Mouse (Mus musculus) forebrain, embryonic 10.5 days (tissue): Measurements from ENCODE around the gene Col4a2. TPM values are rescaled to one million over a fixed set of nuclear protein-coding genes. Genes with fewer than 3 reads are reported as not detected.

Source experiments
- DNase-seq: peaks from one replicate; pipeline ENCODE4 v3.0.0-alpha.2; 2017; ENCODE audit warnings: low spot score; ENCODE audit errors: extremely low spot score
- H3K27ac ChIP-seq: fragments of 300-500 bp; sonication (generic); 2 replicates; pipeline ENCODE4 v1.5.1; 2016; ENCODE audit warnings: mild to moderate bottlenecking
- H3K27me3 ChIP-seq: fragments of 300-500 bp; sonication (generic); 2 replicates; pipeline ENCODE4 v1.6.1; 2016; ENCODE audit warnings: mild to moderate bottlenecking; ENCODE audit not compliant: poor library complexity, severe bottlenecking
- H3K36me3 ChIP-seq: fragments of 300-500 bp; sonication (generic); replicated peaks from 2 replicates; pipeline ENCODE4 v1.6.1; 2016; ENCODE audit warnings: mild to moderate bottlenecking, moderate library complexity
- H3K4me1 ChIP-seq: fragments of 300-500 bp; sonication (generic); 2 replicates; pipeline ENCODE4 v1.6.1; 2016
- H3K4me3 ChIP-seq: fragments of 300-500 bp; sonication (generic); 2 replicates; pipeline ENCODE4 v1.5.1; 2016; ENCODE audit warnings: mild to moderate bottlenecking, moderate library complexity
- H3K9me3 ChIP-seq: fragments of 300-500 bp; sonication (generic); 2 replicates; pipeline ENCODE4 v1.6.1; 2016; ENCODE audit warnings: mild to moderate bottlenecking, moderate library complexity
- WGBS: fragments of 180-500 bp; shearing (Covaris S2); methylation state at CpG from one replicate; pipeline ENCODE4 v1.1.7; 2016; 5-methylcytosine and 5-hydroxymethylcytosine counted together
- polyA plus RNA-seq: library from polyadenylated mRNA; unstranded; fragments of >200 nt; fragmentation: Nextera tagmentation; extraction: Ambion mirVana; gene quantifications from 2 replicates; pipeline ENCODE4 v1.2.1, GENCODE M21; 2016

Gene Col4a2
- polyA plus RNA-seq, 1 experiment from 2014 or later = 47.1 TPM

GRCm38 (mm10) chr8:11335238-11335637, 22.6 kb downstream of the Col4a2 start:
- Histone ChIP-seq H3K4me3 (no peak overlapping the region), H3K4me1 (peaks cover 48% of the 10 kb centered on the region), H3K27me3 (no peaks in the 10 kb centered on the region), H3K36me3 (no peaks in the 10 kb centered on the region), H3K27ac (no peak overlapping the region), H3K9me3 (no peaks in the 10 kb centered on the region)
- 89% methylated on average over 4 of the region's 4 CpGs for WGBS
- DNase-seq = no peak

GRCm38 (mm10) chr8:11336346-11336745, 23.7 kb downstream of the Col4a2 start:
- Histone ChIP-seq H3K36me3 (no peaks in the 10 kb centered on the region), H3K9me3 (no peaks in the 10 kb centered on the region), H3K4me1 (peaks cover 48% of the 10 kb centered on the region), H3K4me3 (no peak overlapping the region), H3K27me3 (no peaks in the 10 kb centered on the region), H3K27ac (0 out of 2 replicates have a peak overlapping the region, but pooled peaks have one; percentile 51)
- no peak for DNase-seq
- 87% methylated on average over 5 of the region's 5 CpGs for WGBS

GRCm38 (mm10) chr8:11337642-11338041, 25.0 kb downstream of the Col4a2 start:
- no peak overlapping the region for H3K4me3 ChIP-seq
- H3K36me3 ChIP-seq = 0 out of 2 replicates have a peak, but pooled peaks cover 2% of the 10 kb centered on the region
- WGBS = 89% methylated on average over 10 of the region's 10 CpGs
- H3K9me3 ChIP-seq = no peaks in the 10 kb centered on the region
- H3K27ac ChIP-seq = peak overlapping the region; percentile 56
- no peaks in the 10 kb centered on the region for H3K27me3 ChIP-seq
- DNase-seq = no peak
- H3K4me1 ChIP-seq = peaks cover 44% of the 10 kb centered on the region

- Histone ChIP-seq H3K27me3 (no peaks in the 10 kb centered on the region), H3K27ac (peak overlapping the region; percentile 56; the same call in 1 of the 2 replicates), H3K4me1 (peaks cover 44% of the 10 kb centered on the region), H3K4me3 (no peak overlapping the region), H3K9me3 (no peaks in the 10 kb centered on the region), H3K36me3 (0 out of 2 replicates have a peak, but pooled peaks cover 3% of the 10 kb centered on the region)
- 91% methylated on average over 9 of the region's 9 CpGs for WGBS
- no peak for DNase-seq
Measured at GRCm38 (mm10) chr8:11338507-11338906, 25.9 kb downstream of the Col4a2 start.

- H3K36me3 ChIP-seq = 0 out of 2 replicates have a peak, but pooled peaks cover 3% of the 10 kb centered on the region
- DNase-seq = no peak
- no peak overlapping the region for H3K4me3 ChIP-seq
- WGBS = 81% methylated on average over 12 of the region's 12 CpGs
- no peaks in the 10 kb centered on the region for H3K9me3 ChIP-seq
- H3K27ac ChIP-seq = 0 out of 2 replicates have a peak overlapping the region, but pooled peaks have one; percentile 36
- peaks cover 28% of the 10 kb centered on the region for H3K4me1 ChIP-seq
- H3K27me3 ChIP-seq = no peaks in the 10 kb centered on the region
Measured at GRCm38 (mm10) chr8:11340310-11341110, 27.9 kb downstream of the Col4a2 start.

- Histone ChIP-seq H3K36me3 (0 out of 2 replicates have a peak, but pooled peaks cover 3% of the 10 kb centered on the region), H3K4me1 (peaks cover 22% of the 10 kb centered on the region), H3K27me3 (no peaks in the 10 kb centered on the region), H3K9me3 (no peaks in the 10 kb centered on the region), H3K27ac (no peak overlapping the region), H3K4me3 (no peak overlapping the region)
- DNase-seq = no peak
- WGBS = 86% methylated on average over 3 of the region's 3 CpGs
Measured at GRCm38 (mm10) chr8:11341111-11341566, 28.5 kb downstream of the Col4a2 start.

GRCm38 (mm10) chr8:11344459-11344858, 31.9 kb downstream of the Col4a2 start:
- no peak for DNase-seq
- Histone ChIP-seq H3K27me3 (no peaks in the 10 kb centered on the region), H3K4me3 (no peak overlapping the region), H3K9me3 (no peaks in the 10 kb centered on the region), H3K36me3 (0 out of 2 replicates have a peak, but pooled peaks cover 3% of the 10 kb centered on the region), H3K27ac (no peak overlapping the region), H3K4me1 (peaks cover 16% of the 10 kb centered on the region)
- WGBS = 91% methylated on average over 9 of the region's 9 CpGs

- H3K4me3 ChIP-seq = no peak overlapping the region
- 91% methylated on average over 10 of the region's 10 CpGs for WGBS
Measured at GRCm38 (mm10) chr8:11346225-11346624, 33.6 kb downstream of the Col4a2 start.

GRCm38 (mm10) chr8:11347699-11348098, 35.1 kb downstream of the Col4a2 start:
- Histone ChIP-seq H3K4me1 (peaks cover 5% of the 10 kb centered on the region; the same call in 1 of the 2 replicates), H3K27me3 (no peaks in the 10 kb centered on the region), H3K36me3 (0 out of 2 replicates have a peak, but pooled peaks cover under 1% of the 10 kb centered on the region), H3K9me3 (no peaks in the 10 kb centered on the region), H3K4me3 (no peak overlapping the region), H3K27ac (peak overlapping the region; percentile 20; the same call in 1 of the 2 replicates)
- DNase-seq = no peak
- WGBS = 89% methylated on average over 9 of the region's 9 CpGs

More at GRCm38 (mm10) chr8:11346225-11346624, 33.6 kb downstream of the Col4a2 start:
- no peak for DNase-seq
- H3K27me3 ChIP-seq = no peaks in the 10 kb centered on the region
- H3K27ac ChIP-seq = no peak overlapping the region
- no peaks in the 10 kb centered on the region for H3K9me3 ChIP-seq
- H3K36me3 ChIP-seq = 0 out of 2 replicates have a peak, but pooled peaks cover 3% of the 10 kb centered on the region
- H3K4me1 ChIP-seq = peaks cover 5% of the 10 kb centered on the region; the same call in 1 of the 2 replicates

- Histone ChIP-seq H3K27ac (no peak overlapping the region), H3K4me1 (peaks cover 5% of the 10 kb centered on the region; the same call in 1 of the 2 replicates)
- DNase-seq = no peak
Measured at GRCm38 (mm10) chr8:11348622-11349021, 36.0 kb downstream of the Col4a2 start.

GRCm38 (mm10) chr8:11351355-11351754, 38.8 kb downstream of the Col4a2 start:
- no peaks in the 10 kb centered on the region for H3K27me3 ChIP-seq
- no peak overlapping the region for H3K4me3 ChIP-seq
- no peaks in the 10 kb centered on the region for H3K9me3 ChIP-seq
- H3K4me1 ChIP-seq = peaks cover 3% of the 10 kb centered on the region; the same call in 1 of the 2 replicates
- H3K36me3 ChIP-seq = peaks cover 14% of the 10 kb centered on the region
- WGBS = 92% methylated on average over 6 of the region's 6 CpGs
- DNase-seq = no peak
- no peak overlapping the region for H3K27ac ChIP-seq

More at GRCm38 (mm10) chr8:11348622-11349021, 36.0 kb downstream of the Col4a2 start:
- Histone ChIP-seq H3K9me3 (no peaks in the 10 kb centered on the region), H3K27me3 (no peaks in the 10 kb centered on the region), H3K4me3 (no peak overlapping the region), H3K36me3 (no peaks in the 10 kb centered on the region)
- 92% methylated on average over 11 of the region's 11 CpGs for WGBS

- WGBS = 86% methylated on average over 11 of the region's 11 CpGs
- no peak for DNase-seq
- Histone ChIP-seq H3K36me3 (peaks cover 14% of the 10 kb centered on the region), H3K27me3 (no peaks in the 10 kb centered on the region), H3K9me3 (no peaks in the 10 kb centered on the region), H3K27ac (no peak overlapping the region), H3K4me3 (no peak overlapping the region), H3K4me1 (no peaks in the 10 kb centered on the region; the same call in 1 of the 2 replicates)
Measured at GRCm38 (mm10) chr8:11352514-11352913, 39.9 kb downstream of the Col4a2 start.
